Mouse (Mus musculus) myocyte (in vitro differentiated cells): ENCODE results near the gene Dgki. TPM values are rescaled to one million over a fixed set of nuclear protein-coding genes. Genes with fewer than 3 reads are reported as not detected.

Experiments used
- H3K27me3 ChIP-seq: one replicate; pipeline ENCODE4 v1.6.1; 2011; ENCODE audit not compliant: control insufficient read depth, insufficient read depth, insufficient read length
- H3K36me3 ChIP-seq: one replicate; pipeline ENCODE4 v1.6.1; 2011; ENCODE audit not compliant: control insufficient read depth, insufficient read depth
- H3K4me2 ChIP-seq: one replicate; pipeline ENCODE4 v1.6.1; 2011; ENCODE audit warnings: low read depth, control low read depth
- H3K4me3 ChIP-seq: one replicate; pipeline ENCODE4 v1.5.1; 2011; ENCODE audit warnings: mild to moderate bottlenecking, control low read depth, moderate library complexity
- H3K79me2 ChIP-seq: one replicate; pipeline ENCODE4 v1.6.1; 2011; ENCODE audit not compliant: control insufficient read depth, insufficient read depth
- H3ac ChIP-seq: one replicate; pipeline ENCODE4 v1.6.1; 2011; ENCODE audit not compliant: control insufficient read depth, insufficient read length
- CEBPB ChIP-seq: IDR thresholded peaks from 2 replicates; pipeline ENCODE4 v1.6.1; 2011; ENCODE audit warnings: mild to moderate bottlenecking, moderate library complexity; ENCODE audit not compliant: poor library complexity, insufficient read depth, severe bottlenecking
- E2F4 ChIP-seq: IDR thresholded peaks from one replicate; pipeline ENCODE4 v1.6.1; 2011; ENCODE audit warnings: mild to moderate bottlenecking, control low read depth, moderate library complexity; ENCODE audit not compliant: insufficient read depth
- MAX ChIP-seq: IDR thresholded peaks from one replicate; pipeline ENCODE4 v1.6.1; 2011; ENCODE audit warnings: low read depth, mild to moderate bottlenecking, control low read depth
- MYOD1 ChIP-seq, 3 experiments: IDR thresholded peaks; one replicate each; pipeline ENCODE4 v1.6.1; 2011; ENCODE audit warnings: control low read depth in 2 of 3, low read depth in 2 of 3, mild to moderate bottlenecking in 2 of 3, moderate library complexity in 1 of 3; ENCODE audit not compliant: insufficient read length in 2 of 3, control insufficient read depth in 1 of 3
- MYOG ChIP-seq, 3 experiments: IDR thresholded peaks; one replicate each; pipeline ENCODE4 v1.6.1; 2011; ENCODE audit warnings: control low read depth in 2 of 3, low read depth in 2 of 3, mild to moderate bottlenecking in 2 of 3; ENCODE audit not compliant: insufficient read length in 2 of 3, control insufficient read depth in 1 of 3, insufficient read depth in 1 of 3
- POLR2A ChIP-seq: IDR thresholded peaks from one replicate; pipeline ENCODE4 v1.6.1; 2011; ENCODE audit warnings: low read depth, mild to moderate bottlenecking, control low read depth, moderate library complexity; ENCODE audit not compliant: insufficient read length
- POLR2AphosphoS2 ChIP-seq: IDR thresholded peaks from one replicate; pipeline ENCODE4 v1.6.1; 2011; ENCODE audit warnings: low read depth, control low read depth; ENCODE audit not compliant: insufficient read length
- REST ChIP-seq: IDR thresholded peaks from one replicate; pipeline ENCODE4 v1.6.1; 2011; ENCODE audit warnings: mild to moderate bottlenecking, control low read depth, moderate library complexity; ENCODE audit not compliant: insufficient read depth, insufficient read length
- SRF ChIP-seq: IDR thresholded peaks from one replicate; pipeline ENCODE4 v1.6.1; 2011; ENCODE audit warnings: low read depth; ENCODE audit not compliant: control insufficient read depth, insufficient read length
- TCF12 ChIP-seq: IDR thresholded peaks from one replicate; pipeline ENCODE4 v1.6.1; 2011; ENCODE audit warnings: mild to moderate bottlenecking, control low read depth; ENCODE audit not compliant: poor library complexity, insufficient read depth, severe bottlenecking
- TCF3 ChIP-seq: IDR thresholded peaks from one replicate; pipeline ENCODE4 v1.6.1; 2011; ENCODE audit warnings: low read depth, control low read depth; ENCODE audit not compliant: insufficient read length
- USF1 ChIP-seq: IDR thresholded peaks from one replicate; pipeline ENCODE4 v1.6.1; 2011; ENCODE audit warnings: low read depth, mild to moderate bottlenecking, control low read depth, moderate library complexity
- polyA plus RNA-seq: library from polyadenylated mRNA; unstranded; fragments of >200 nt; fragmentation: generic; extraction: Trizol; gene quantifications from one replicate; pipeline ENCODE4 v1.2.1, GENCODE M21; 2012; ENCODE audit warnings: missing spikeins

The Dgki gene
- polyA plus RNA-seq, 1 experiment = 0.02 TPM

DNA sequence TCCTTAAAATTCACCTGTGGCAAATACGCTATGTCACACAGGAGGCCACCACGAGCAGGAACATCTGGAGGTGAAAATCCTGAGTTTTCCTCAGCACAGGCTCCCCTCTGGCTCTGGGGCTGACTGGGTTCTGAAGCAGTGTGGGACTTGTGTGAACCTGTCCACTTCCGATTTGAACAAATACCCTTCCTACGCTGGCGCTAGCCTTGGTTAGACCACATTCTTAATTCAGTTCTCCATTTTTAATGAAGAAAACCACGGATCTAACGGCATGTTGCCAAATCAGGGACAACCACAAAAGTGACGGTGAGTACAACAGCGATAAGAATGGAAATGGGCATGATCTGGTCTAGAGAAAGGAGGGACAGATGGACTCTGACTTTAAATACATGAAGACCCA, 15.1 kb downstream of the Dgki start:
- TF ChIP-seq POLR2A (no peak), TCF12 (no peak), USF1 (no peak), REST (no peak), MAX (no peak), MYOD1 (IDR thresholded peaks at IDR 0.05; ENCODE audit: control insufficient read depth in 1 of 3, insufficient read length in 2 of 3, low read depth in 2 of 3) (no peak), POLR2AphosphoS2 (no peak), CEBPB (no peak), SRF (no peak), E2F4 (no peak), MYOG (IDR thresholded peaks at IDR 0.05; ENCODE audit: control insufficient read depth in 1 of 3, insufficient read depth in 1 of 3, insufficient read length in 2 of 3, low read depth in 2 of 3) (no peak), TCF3 (no peak)
- H3K4me3 ChIP-seq = no peak overlapping the region
- H3K36me3 ChIP-seq = no peaks in the 10 kb centered on the region
- H3ac ChIP-seq = no peak overlapping the region
- H3K27me3 ChIP-seq = no peaks in the 10 kb centered on the region
- no peak overlapping the region for H3K4me2 ChIP-seq
- H3K79me2 ChIP-seq = no peaks in the 10 kb centered on the region

GRCm38 (mm10) chr6:37283336-37283735, 16.6 kb downstream of the Dgki start:
- Histone ChIP-seq H3K4me3 (no peak overlapping the region), H3ac (no peak overlapping the region), H3K36me3 (no peaks in the 10 kb centered on the region), H3K27me3 (no peaks in the 10 kb centered on the region), H3K4me2 (peak overlapping the region; percentile 20), H3K79me2 (no peaks in the 10 kb centered on the region)
- no peak for TF ChIP-seq MAX
- no peak for TF ChIP-seq MYOG (IDR thresholded peaks at IDR 0.05; ENCODE audit: control insufficient read depth in 1 of 3, insufficient read depth in 1 of 3, insufficient read length in 2 of 3, low read depth in 2 of 3)
- no peak for TF ChIP-seq TCF12
- no peak for TF ChIP-seq SRF
- no peak for TF ChIP-seq USF1
- no peak for TF ChIP-seq POLR2AphosphoS2
- TF ChIP-seq REST = no peak
- no peak for TF ChIP-seq CEBPB
- TF ChIP-seq TCF3 = no peak
- no peak for TF ChIP-seq POLR2A
- TF ChIP-seq E2F4 = no peak
- no peak for TF ChIP-seq MYOD1 (IDR thresholded peaks at IDR 0.05; ENCODE audit: control insufficient read depth in 1 of 3, insufficient read length in 2 of 3, low read depth in 2 of 3)

DNA sequence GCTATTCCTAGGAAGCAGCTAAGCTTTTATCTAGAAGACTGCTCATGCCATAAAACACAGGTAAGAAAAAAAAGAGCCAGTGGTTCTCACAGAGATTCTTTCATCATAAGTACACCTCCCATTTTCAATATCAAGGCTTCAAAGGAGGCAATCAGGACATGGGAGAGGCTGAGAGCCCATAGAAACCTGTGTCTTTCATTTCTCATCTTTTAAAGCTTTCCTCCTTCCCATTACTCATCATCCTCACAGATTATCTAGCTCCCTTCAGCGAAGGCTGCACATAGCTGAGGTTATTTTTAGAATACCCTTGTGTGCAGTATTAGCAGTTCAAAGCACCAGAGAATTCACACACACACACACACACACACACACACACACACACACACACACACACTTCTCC, 17.3 kb downstream of the Dgki start:
- Histone ChIP-seq H3K27me3 (no peaks in the 10 kb centered on the region), H3ac (no peak overlapping the region), H3K79me2 (no peaks in the 10 kb centered on the region), H3K4me2 (peak overlapping the region; percentile 20), H3K36me3 (no peaks in the 10 kb centered on the region), H3K4me3 (no peak overlapping the region)
- no peak for TF ChIP-seq REST
- TF ChIP-seq POLR2AphosphoS2 = no peak
- no peak for TF ChIP-seq MYOD1 (IDR thresholded peaks at IDR 0.05; ENCODE audit: control insufficient read depth in 1 of 3, insufficient read length in 2 of 3, low read depth in 2 of 3)
- no peak for TF ChIP-seq MAX
- TF ChIP-seq POLR2A = no peak
- TF ChIP-seq E2F4 = no peak
- TF ChIP-seq USF1 = no peak
- no peak for TF ChIP-seq SRF
- no peak for TF ChIP-seq TCF12
- no peak for TF ChIP-seq CEBPB
- TF ChIP-seq TCF3 = no peak
- TF ChIP-seq MYOG (IDR thresholded peaks at IDR 0.05; ENCODE audit: control insufficient read depth in 1 of 3, insufficient read depth in 1 of 3, insufficient read length in 2 of 3, low read depth in 2 of 3) = no peak

DNA sequence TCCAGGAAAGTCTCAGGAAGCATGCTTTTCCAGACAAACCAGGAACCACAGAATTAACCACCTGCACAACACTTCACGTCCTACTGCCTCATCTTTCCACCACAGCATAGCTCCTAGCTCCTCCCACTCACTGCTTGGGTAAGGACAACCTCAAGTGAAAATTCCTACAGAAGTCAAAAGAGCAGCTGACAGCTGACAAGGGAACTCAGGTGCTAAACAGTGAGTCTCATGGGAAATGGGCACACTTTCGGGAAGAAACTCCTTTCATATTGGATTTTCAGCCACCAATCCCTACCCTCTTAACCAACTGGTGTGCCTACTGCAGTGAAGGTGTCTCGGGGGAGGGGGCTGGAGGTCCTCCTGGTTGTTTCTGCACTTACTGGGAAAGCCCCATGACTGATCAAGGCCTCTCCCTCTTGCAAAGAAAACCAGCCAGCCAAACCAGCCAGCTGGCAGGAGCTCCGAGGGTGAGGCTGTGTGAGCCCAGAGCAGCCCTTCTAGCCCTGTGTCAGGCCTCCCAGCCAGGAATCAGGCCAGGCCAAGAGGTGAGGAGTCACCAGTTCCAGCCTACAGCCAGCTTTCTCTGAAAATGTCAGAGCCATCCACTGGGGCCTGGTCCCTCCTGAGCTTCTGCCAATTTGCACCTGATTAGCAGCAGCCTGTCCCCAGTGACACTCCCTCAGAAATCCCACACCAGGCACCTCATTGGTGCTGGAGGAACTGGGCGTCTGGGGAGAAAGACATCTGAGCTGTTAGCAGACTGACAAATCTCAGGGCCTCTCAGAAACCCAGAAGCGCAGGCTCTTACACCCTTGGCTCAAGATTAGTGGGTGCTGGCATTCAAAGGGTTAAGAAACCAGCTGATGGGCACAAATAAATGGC, 22.9 kb downstream of the Dgki start:
- Histone ChIP-seq H3ac (no peak overlapping the region), H3K27me3 (no peaks in the 10 kb centered on the region), H3K36me3 (no peaks in the 10 kb centered on the region), H3K4me2 (peak overlapping the region; percentile 43), H3K4me3 (no peak overlapping the region), H3K79me2 (no peaks in the 10 kb centered on the region)
- TF ChIP-seq MYOD1 (IDR thresholded peaks at IDR 0.05; ENCODE audit: control insufficient read depth in 1 of 3, insufficient read length in 2 of 3, low read depth in 2 of 3) (peak in 2 of 3 experiments; percentile 51 to 74), REST (no peak), USF1 (no peak)
